Mouse (Mus musculus) adipocyte (in vitro differentiated cells): ENCODE data around the gene Mtmr2.
"Not testable (repeated sequence)": the region's sequence is repeated elsewhere in the genome, so short reads cannot be mapped to it uniquely, and the experiment has no call there.

Experiments
- DNase-seq: peaks from one replicate; pipeline ENCODE4 v3.0.0-alpha.2; 2016; ENCODE audit warnings: low spot score

Gene Mtmr2

GRCm38 (mm10) chr9:13748404-13748797 lies at the start of gene Mtmr2:
Gene Mtmr2 (plus strand): TSS chr9:13748410.
- peak; percentile 14 for DNase-seq

GRCm38 (mm10) chr9:13699061-13699780 lies 49.0 kb upstream of the Mtmr2 start:
- DNase-seq: no peak

GRCm38 (mm10) chr9:13699781-13700116 lies 48.5 kb upstream of the Mtmr2 start:
- no peak for DNase-seq

GRCm38 (mm10) chr9:13701773-13702172 lies 46.4 kb upstream of the Mtmr2 start:
- no peak for DNase-seq

GRCm38 (mm10) chr9:13703100-13703499 lies 45.1 kb upstream of the Mtmr2 start:
- no peak for DNase-seq

GRCm38 (mm10) chr9:13704917-13705316 lies 43.3 kb upstream of the Mtmr2 start:
- no peak for DNase-seq

- peak; percentile 33 for DNase-seq
These were observed 41.1 kb upstream of the Mtmr2 start for GRCm38 (mm10) chr9:13707066-13707555.

- no peak for DNase-seq
These were observed 38.8 kb upstream of the Mtmr2 start for GRCm38 (mm10) chr9:13709436-13709835.

GRCm38 (mm10) chr9:13715891-13716290 lies 32.3 kb upstream of the Mtmr2 start:
- DNase-seq: not testable (repeated sequence)

GRCm38 (mm10) chr9:13716316-13717099 lies 31.7 kb upstream of the Mtmr2 start:
- peak; percentile 86 for DNase-seq

GRCm38 (mm10) chr9:13748798-13749674 lies 826 bp downstream of the Mtmr2 start:
- peak; percentile 92 for DNase-seq

GRCm38 (mm10) chr9:13749675-13749998 lies 1.4 kb downstream of the Mtmr2 start:
- DNase-seq: no peak

- DNase-seq: no peak
These were observed 4.3 kb downstream of the Mtmr2 start for GRCm38 (mm10) chr9:13752543-13752942.

- DNase-seq: no peak
These were observed 12.2 kb downstream of the Mtmr2 start for GRCm38 (mm10) chr9:13760430-13760829.

GRCm38 (mm10) chr9:13765624-13766023 lies 17.4 kb downstream of the Mtmr2 start:
- no peak for DNase-seq

- DNase-seq: no peak
These were observed 18.4 kb downstream of the Mtmr2 start for GRCm38 (mm10) chr9:13766570-13766969.

GRCm38 (mm10) chr9:13774732-13775131 lies 26.5 kb downstream of the Mtmr2 start:
- DNase-seq: no peak

- DNase-seq: no peak
These were observed 33.8 kb downstream of the Mtmr2 start for GRCm38 (mm10) chr9:13781985-13782384.

- not testable (repeated sequence) for DNase-seq
These were observed 42.7 kb downstream of the Mtmr2 start for GRCm38 (mm10) chr9:13790864-13791263.

- DNase-seq: no peak
These were observed 46.1 kb downstream of the Mtmr2 start for GRCm38 (mm10) chr9:13794302-13794701.

- no peak for DNase-seq
These were observed 46.5 kb downstream of the Mtmr2 start for GRCm38 (mm10) chr9:13794756-13795155.

- no peak for DNase-seq
These were observed 56.3 kb downstream of the Mtmr2 start for GRCm38 (mm10) chr9:13804480-13804879.
